Mouse (Mus musculus): ENCODE measurements around the gene Nhsl2.

DNA sequence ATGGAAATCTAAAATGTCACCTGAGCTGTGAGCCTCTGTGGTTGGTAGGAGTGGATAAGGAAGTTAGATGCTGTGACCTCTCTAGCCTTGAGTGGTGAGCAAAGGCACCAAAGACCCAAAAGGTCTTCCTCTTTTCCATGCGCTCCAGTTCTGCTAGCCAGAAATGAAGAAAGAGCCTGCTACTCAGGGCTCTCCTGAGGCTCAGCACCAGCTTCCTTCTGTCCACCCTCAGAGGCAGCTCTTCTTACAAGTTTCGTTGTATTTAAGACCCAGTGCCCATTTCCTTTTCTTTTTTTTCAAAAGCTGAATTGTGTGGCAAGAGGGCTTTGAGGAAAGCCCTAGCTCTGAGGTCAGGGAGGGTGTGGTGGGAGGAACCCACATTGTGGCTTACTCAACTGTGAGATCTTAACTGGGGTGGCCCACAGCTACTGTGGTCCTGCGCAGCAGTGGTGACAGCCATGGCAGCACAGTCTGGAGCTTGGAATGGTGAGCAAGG is 187.7 kb downstream of the Nhsl2 start:
- TF ChIP-seq CTCF (IDR thresholded peaks at IDR 0.05; ENCODE audit: low read depth, low read length), result no peak
- no peak for TF ChIP-seq POLR2A (IDR thresholded peaks at IDR 0.05; ENCODE audit: insufficient read depth, low read length)
